Mouse (Mus musculus) mature B cell (primary cell): ENCODE measurements around the gene Rnf24.
"Not testable (repeated sequence)": the region's sequence is repeated elsewhere in the genome, so short reads cannot be mapped to it uniquely, and the experiment has no call there.

Experiments used
- in situ Hi-C: fragments of 300-500 bp; cut with MboI; formaldehyde crosslinking; loops from 2 replicates; pipeline ENCODE4 v1.14.3; 2019

Gene Rnf24

DNA sequence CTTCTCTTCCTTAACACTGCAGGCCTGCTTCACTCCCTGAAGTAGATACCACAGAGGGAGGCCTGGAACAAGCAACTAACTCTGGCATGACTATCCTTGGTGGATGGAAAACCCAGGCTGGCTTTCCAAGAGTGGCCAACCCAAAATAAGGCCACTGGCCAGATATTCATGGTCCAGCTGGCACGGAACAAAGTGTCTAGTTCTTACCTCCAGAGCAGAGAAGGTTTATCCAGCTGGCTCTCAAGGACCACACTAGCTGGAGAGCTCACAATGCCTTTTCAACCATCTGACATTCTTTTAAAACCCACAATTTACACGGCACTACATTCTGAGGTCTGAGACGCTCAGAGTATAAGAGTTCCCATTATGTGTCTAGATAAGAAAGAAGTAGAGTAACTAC, 8.2 kb downstream of the Rnf24 start:
- in situ Hi-C loops: no loop called here

DNA sequence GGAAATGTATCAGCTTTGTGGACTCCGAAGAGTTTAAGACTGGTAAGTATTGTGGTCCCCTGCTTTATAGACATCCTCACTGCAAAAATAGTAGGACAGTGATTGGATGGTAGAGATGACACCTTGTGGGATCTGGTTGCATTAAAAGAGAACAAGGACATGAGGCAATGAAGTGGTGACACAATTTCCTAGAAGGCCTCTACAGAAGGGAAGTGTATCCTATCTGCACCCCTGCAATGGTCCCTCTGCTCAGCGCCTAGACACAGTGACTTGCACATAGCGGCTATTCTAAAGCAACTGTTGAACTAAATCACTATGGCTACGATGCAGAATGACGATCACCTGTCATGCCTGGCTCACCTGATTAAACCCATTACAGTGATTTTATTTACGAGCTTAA, 15.1 kb downstream of the Rnf24 start:
- in situ Hi-C loops: no loop called here

DNA sequence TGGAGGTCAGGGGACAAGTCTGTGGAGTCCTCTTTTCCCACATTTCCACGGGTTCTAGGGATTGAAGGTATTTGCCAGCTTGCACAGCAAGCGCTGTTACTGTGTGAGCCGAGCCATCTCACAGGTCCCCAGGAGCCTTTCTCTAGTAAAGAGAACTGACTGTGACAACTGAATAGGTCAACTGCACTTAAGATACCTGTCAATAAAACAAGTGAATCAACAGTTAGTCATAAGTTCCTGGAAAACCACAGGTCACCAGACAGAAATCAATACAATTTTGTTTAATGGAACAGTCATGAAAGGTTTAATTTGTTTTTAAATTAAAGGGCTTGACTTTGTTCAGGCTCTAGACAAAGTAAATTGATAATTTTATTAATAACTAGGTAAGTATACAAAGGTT, 22.1 kb downstream of the Rnf24 start:
- in situ Hi-C loops: no loop called here

DNA sequence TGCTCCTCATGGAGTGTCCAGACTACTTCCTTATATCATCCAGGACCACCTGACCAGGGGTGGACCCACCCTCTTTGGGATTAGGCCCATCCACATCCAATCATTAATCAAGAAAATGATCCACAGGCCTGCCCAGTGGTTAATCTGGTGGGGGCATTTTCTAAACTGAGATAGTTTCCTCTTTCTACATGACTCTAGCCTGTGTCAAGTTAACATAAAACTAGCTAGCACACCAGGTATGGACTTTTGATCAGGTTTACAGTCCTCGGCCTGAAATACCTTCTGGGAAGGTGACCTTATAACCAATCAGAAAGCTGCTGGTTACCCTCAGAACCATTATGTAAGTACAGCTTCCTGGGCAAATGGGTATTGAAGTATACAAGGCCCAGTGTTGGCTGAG, 23.7 kb downstream of the Rnf24 start:
- in situ Hi-C loops: no loop called here

DNA sequence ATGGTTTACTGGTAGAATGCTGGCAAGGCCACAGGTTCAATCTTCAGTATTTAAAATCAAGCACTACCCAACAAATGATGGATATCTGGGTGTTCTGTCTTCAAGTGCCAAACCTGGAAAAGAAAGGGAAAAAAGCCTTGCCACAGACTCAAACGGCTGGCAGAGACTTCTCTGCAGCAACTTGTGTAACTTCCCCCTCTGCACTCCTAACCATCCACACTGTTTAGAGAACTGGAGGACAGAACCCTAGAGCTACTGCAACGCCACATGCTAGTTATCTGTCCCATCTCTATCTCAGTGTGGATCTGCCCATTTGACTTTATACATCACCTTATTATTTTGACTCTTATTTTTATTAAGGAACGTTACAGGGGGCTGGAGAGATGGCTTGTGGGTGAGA, 26.6 kb downstream of the Rnf24 start:
- in situ Hi-C loops: no loop called here

DNA sequence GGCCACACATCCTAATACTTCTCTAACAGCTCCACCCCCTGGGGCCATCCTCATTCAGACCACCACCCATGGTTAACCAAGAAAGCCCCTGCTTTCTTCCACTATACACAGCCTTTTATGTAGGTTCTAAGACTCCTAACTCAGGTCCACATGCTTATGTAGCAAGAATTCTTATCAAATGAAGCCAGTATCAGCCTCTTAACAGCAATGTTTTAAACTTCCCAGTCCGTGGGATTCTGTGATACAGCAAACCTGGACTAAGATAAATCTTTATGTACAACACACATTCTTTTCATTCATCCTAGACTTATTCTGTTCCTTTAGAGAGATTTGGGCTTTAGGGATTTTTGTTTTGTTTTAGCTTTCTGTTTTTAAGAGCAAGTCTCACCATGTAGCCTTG, 29.0 kb downstream of the Rnf24 start:
- in situ Hi-C loops: no loop called here

DNA sequence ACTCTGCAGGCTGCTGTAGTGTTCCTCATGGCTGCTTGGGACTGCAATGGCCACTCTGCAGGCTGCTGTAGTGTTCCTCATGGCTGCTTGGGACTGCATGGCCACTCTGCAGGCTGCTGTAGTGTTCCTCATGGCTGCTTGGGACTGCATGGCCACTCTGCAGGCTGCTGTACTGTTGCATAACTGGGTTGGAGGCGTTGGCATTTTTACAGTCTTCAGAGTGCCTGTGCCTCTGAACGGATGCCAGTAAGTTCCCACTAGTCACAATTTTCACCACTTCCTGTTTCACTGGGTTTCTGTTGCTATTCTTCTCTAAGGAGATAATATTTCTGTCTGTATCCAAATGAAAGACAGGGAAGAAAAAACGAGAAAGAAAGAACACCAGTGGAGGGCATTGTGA, 31.5 kb downstream of the Rnf24 start:
- in situ Hi-C loops: not testable (repeated sequence)

DNA sequence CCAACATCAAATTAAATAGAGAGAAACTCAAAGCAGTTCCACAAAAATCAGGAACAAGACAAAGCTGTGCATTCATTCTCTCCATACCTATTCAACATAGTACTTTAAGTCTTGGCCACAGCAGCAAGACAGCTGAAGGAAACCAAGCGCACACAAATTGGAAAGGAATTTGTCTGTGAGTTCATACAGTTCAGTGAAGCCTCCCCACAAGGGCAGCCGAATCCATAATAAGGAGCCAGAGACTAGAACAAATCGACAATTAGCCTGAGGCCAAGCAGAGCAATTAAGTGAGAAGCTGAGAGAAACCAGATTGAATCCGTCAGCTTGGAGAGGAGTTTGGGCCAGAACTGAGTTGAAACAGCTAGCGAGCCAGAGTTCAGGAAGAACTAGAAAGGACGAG, 33.3 kb downstream of the Rnf24 start:
- in situ Hi-C loops: no loop called here

DNA sequence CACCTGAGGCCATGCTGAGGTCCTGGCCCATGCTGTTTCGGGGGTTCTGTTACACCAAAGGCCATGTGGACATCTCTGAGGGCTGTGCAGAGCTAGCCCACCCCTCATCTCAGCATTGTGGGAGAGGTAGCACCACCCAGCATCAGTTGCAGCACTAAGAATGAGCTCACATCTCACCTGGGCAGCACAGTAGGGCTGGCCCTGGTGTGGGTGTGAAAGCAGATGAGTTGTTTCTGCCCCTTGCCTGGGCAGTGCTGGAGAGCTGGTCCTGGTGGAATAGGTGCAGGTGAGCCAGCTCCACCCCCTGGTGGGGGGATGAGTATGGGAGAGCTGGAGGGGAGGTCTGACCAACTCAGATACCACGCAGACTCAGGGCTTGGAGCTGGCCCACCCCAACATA, 36.5 kb downstream of the Rnf24 start:
- in situ Hi-C loops: no loop called here

DNA sequence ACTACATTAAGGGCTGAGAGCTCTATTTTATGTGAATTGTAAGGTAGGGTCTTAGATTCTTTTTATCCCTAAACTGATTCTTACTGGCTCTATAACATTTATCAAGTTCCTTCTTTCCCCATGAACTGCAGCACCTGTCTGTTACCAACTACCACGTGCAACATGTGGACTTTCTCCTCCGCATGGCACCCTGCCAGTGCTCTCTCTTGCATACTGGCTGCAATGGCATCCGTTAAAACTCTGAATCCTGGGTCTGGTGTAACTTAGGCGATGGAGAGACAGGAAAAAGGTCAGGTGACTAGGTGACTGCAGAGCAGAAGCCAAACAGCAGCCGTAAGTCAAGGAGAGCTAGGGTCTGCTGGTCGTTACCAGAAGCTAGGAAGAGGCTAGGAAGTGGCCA, 43.4 kb downstream of the Rnf24 start:
- in situ Hi-C loops: no loop called here

DNA sequence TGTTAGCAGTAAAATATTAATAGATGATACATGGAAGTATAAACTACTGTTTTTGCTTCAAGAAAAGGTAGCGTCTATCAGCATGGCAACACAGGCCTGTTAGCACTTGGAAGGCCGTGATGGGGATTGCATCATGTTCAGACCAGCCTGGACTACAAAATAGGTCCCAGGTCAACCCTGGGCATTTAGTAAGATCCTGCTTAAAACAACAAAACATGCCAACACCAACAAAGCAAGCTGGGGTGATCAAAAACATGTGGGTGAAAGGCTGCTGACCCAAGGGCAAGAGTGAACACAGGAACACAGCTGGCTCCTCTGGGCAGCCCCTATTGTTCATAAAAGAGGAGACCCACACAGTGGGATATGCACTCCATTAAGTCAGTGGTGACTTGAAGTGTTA, 44.9 kb downstream of the Rnf24 start:
- in situ Hi-C loops: no loop called here

DNA sequence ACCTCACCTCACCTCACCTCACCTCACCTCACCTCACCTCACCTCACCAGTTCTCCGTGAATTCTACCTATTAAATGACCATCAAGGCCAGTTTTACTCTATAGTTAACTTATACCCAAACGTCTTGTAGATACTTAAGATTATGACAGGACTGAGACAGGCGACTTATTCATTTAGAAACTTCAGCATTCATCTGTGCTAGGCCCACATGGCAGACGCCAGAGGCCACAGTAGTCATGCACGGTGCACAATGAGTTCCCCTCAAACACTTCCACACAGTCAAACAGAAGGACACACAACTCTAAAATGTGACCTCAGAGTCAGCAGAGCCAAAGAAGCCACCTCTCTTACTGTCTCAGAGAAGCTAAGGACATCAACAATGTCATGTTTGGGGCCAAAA, 45.3 kb downstream of the Rnf24 start:
- in situ Hi-C loops: no loop called here

DNA sequence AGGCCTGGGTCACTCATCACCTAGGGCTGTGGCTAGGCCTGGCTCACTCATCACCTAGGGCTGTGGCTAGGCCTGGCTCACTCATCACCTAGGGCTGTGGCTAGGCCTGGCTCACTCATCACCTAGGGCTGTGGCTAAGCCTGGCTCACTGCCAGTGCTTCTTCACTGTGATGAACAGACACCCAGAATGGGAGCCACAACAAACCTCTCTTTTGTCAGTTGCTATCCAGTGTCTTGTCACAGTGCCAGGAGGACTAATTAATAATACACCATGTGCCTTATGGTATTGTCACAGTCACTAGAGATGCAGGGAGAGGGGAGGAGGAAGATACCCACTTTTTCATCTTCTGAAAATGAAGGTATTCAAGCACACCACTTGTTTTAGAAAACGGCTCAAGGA, 47.5 kb downstream of the Rnf24 start:
- in situ Hi-C loops: not testable (repeated sequence)

DNA sequence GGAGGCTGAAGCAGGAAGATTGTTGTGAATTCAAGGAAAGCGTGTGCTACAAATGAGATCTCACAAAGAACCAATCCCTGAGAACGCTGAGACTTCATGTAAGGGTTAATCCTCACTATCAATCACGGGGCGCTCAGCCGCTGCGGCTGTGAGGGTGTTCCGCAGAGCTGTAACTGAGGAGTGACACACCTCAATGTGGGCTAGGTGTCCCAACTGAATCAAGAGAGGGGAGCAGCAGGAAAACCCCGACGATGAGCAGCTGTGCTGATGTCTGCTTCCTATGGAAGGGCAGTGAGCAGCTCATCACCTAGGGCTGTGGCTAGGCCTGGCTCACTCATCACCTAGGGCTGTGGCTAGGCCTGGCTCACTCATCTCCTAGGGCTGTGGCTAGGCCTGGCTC, 48.2 kb downstream of the Rnf24 start:
- in situ Hi-C loops: no loop called here

DNA sequence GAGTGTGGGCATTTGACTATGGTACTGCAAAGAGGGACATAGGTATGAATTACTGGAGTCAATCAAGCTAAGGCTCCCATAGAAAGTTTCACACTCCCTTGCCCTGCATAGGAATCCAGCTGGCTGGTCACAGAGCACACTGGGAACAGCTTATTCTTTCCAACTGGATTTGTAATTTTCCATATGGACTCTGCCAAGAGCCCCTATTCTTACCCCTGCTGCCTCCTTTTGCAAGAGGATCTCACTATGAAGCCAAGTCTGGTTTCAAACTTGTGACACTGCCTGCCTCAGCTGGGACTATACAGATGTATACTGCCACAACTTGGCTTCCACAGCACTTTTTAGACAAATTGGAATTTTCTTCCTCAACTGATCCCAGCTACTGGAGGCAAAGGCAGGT, 51.1 kb downstream of the Rnf24 start:
- in situ Hi-C loops: no loop called here

DNA sequence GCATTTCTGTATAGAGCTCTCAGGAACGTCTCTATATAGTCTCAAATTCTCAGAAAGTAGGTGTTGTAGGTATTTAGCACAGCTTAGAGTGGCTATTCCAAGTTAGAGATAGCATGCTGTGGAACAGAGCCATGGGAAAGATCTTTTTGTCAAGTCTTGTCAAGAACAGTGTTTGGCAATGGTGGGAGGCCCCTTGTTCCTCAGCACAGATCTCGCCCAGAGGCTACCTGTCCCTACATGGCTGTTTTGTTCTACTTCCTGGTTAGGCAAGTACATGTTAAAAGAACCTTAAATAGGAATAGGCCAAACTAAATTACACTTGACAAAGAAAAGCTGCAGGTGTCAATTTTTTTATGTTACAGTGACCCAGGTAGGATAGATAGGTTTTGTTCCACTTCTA, 52.2 kb downstream of the Rnf24 start:
- in situ Hi-C loops: no loop called here

DNA sequence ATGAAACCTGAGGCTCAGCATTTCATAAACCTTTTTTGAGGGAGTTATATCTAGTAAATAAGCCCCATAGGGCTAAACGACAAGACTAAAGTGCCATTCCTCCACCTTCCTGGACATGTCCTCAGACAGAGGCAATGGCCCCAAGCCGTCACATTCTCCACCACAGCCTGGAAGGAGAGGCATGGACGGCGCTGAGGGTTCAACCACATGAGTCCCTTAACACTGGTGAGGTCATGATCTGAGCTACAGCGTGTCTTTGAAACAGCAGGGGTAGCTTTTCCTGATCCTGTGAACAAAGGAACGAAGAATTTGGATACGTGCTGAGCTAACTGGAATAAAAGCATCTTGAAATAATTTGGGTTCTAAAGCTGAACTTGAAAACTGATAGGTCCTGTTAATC, 54.0 kb downstream of the Rnf24 start:
- in situ Hi-C loops: not testable (repeated sequence)

DNA sequence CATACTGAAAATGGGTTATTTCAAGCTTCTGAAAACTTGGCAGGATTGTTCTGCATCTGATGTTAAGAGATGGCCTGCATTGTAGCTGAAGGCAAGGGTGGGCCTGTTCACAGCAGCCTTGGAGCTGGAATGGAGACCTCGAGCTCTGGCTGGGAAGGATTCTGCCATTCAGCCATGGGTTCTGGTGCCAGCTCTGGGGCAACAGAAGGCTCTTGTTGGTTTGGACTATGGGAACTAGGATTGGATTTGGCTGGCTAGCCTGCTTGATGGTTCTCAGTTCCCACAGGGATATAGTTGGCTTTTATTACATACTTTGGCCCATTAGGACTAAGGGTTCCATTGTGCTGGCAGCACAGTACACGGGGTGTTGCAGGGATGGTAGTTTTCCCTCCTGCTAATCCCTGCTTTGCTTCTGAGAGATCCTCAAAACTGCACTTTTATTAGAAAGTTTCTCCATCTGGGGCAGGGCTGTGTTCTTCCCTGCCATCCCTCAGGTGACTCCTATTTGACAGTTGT, 55.9 kb downstream of the Rnf24 start:
- in situ Hi-C loops: no loop called here

DNA sequence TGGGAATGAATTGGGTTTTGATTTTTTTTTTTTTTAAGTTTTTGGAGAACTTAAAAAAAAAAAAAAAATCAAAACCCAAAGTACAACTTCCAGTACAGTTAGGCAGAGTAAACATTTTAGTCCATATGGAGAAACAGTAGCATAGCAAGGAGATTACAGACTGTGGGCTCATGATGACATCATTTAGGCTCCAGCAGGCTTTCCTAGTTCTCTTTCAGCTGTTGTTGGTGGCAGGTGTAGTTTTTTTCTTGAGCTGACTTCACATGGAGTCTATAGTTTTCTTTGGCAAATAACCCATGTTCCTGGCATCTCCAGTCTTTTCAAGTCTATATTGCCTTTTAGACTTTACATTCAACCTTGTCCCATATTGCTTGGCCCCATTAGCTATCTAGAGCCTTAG, 62.0 kb downstream of the Rnf24 start:
- in situ Hi-C loops: no loop called here

DNA sequence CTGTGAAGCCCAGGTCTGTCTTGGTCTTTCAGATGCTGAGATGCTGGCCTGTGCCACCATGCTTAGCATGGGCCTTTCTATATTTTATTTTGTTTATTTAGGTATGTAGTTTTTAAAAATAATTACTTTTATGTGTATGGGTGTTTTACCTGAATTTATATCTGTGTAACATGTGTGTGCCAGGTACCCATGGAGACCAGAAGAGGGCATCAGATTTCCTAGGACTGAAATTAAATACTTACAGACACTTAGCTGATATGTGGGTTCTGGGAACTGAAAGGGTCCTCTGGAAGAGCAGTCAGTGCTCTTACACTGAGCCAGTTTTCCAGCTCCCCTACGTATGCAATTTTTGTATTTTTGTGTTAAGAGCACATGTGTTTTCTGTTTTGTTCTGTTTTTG, 66.4 kb downstream of the Rnf24 start:
- in situ Hi-C loops: no loop called here

DNA sequence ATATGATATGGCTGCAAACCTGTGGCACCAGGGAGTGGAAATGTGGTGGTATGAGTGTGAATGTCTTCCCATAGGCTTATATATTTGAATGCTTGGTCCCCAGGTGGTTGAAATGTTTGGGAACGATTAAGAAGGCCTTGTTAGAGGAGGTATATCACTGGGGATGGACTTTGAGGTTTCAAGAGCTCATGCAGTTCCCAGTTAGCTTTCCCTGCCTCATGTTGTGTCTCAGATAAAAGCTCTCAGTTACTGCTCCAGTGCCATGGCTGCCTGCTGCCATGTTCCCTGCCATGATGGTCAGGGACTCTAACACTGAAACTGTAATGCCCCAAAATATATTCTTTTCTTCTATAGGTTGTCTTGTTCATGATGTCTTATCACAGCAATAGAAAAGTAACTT, 71.1 kb downstream of the Rnf24 start:
- in situ Hi-C loops: no loop called here

DNA sequence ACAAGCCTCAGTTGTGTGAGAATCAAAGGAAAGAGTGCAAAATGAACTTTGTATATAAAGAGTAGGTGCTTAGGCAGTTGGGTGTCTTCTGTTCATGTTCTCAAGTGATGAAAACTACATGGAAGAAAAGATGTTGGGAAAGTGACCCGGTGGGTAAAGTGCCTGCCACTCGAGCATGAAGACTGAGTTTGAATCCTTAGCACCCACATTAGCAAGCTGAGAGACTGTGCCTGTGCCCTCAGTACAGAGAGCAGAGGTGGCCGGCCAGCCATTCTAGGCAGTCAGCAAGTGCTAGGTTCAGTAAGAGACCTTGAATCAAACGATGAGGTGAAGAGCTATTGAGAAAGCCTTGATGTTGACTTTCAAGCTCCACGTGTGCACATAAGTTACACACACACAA, 76.0 kb downstream of the Rnf24 start:
- in situ Hi-C loops: no loop called here

DNA sequence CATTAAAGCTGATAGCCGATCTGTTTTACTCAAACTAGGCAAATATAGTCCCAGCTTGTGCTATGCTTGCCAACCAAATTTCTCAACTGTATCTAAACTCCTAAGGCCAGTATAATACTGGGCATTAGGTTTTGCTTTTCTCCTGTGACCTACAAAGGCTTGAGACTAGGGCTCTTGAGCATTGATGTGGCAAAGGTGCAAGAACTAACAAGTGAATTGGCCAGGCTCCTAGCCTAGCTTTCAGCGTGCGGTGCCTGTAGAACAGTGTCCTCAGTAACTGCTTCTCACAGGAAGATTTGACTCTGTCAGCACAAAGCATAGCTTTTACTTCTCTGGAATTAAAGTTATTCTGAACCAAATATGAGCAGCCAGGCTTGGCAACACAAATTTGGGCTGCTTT, 77.2 kb downstream of the Rnf24 start:
- in situ Hi-C loops: no loop called here

DNA sequence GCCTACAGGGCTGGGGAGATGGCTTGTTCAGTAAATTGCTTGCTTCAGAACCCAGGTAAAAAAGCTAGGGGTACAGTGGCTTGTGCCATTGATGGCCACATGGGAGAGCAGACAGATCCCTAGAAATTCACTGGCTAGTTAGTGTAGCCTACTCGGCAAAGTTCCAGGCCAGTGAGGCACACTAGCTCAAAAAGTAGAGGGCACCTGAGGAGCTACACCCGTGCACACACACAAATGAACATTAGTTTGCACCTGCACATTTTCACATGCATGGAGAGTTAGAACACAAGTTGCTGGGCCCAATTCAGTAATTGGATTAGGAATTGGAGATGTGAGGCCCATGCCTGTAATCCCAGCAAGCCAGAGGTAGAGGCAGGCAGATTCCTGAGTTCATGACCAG, 87.6 kb downstream of the Rnf24 start:
- in situ Hi-C loops: no loop called here

DNA sequence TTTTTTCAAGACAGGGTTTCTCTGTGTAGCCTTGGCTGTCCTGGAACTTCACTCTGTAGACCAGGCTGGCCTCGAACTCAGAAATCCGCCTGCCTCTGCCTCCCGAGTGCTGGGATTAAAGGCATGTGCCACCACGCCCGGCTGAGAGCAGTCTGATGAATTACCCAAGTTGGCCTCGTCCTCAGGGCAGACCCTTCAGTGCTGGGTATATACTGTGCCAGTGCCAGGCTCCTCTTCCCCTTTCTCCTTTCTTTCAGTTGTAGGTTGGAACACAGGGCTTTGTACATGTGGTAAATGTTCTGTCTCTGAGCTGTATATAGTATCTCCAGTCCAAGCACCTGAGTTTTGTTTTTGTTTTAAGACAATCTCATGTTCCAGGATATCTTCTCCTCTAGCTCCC, 88.7 kb downstream of the Rnf24 start:
- in situ Hi-C loops: no loop called here
